Mouse (Mus musculus) adrenal gland, postnatal 36 days (tissue): ENCODE data around the gene Tmem215. TPM values are rescaled to one million over a fixed set of nuclear protein-coding genes. Genes with fewer than 3 reads are reported as not detected.

Experiments used
- DNase-seq, 2 experiments: peaks; one replicate each; pipeline ENCODE4 v3.0.0; 2021; ENCODE audit warnings: mixed read lengths in 1 of 2
- long read RNA-seq, 2 experiments: library from polyadenylated mRNA; stranded (forward); transcript quantifications; one replicate each; pipeline ENCODE4 v2.0.0; 2021; ENCODE audit warnings: borderline sequencing depth in 2 of 2
- total RNA-seq, 2 experiments: library from RNA; stranded (reverse); gene quantifications; 2 replicates each; pipeline ENCODE4 v1.2.3; 2021

Tmem215 gene
- total RNA-seq = not detected
- long read RNA-seq, experiment 1 = 0 reads
- long read RNA-seq, experiment 2 = 0 reads

DNA sequence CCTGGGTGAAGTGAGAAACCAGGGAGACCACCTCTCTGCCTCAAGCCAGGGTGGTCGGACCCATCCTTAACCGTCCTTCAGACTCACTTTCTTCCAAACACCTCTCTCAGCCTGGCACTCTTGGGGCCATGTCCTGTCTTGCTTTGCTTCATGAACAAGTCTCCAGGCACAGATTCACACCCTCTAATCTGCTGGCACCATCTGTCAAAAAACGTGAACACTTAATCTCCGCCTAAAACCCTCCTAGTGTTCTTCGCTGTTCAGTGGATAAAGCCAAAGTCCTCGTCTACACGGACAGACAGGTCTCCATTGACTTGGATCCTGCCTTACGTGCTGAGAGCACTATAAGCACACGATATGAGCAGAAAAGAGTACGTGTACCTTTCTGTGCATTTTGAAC lies at the start of gene Tmem215:
Tmem215 (plus strand) TSS at position 301 of the 400 bp plus-strand sequence.
- no peak for DNase-seq

GRCm38 (mm10) chr4:40431916-40432315 lies 40.1 kb upstream of the Tmem215 start:
- no peak for DNase-seq

- no peak for DNase-seq
Measured at GRCm38 (mm10) chr4:40433379-40433778, 38.6 kb upstream of the Tmem215 start.

DNA sequence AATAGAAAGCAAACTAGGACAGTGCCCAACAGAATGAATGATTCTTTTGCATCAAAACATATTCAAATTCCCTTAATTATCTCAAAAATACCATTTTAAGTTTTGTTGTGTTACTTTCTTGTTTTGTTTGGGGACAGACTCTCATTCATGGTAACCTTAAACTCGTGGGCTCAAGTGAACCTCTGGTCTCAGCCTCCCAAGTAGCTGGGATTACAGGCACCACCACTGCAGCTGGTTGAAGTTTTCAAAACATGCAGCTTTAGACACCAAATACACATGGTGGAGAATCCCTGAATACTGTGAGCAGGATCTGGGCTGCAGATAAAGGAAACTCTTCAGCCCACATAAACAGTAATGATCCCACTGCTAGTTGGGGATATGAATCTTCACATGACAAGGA lies 37.6 kb upstream of the Tmem215 start:
- no peak for DNase-seq

GRCm38 (mm10) chr4:40443565-40443964 lies 28.4 kb upstream of the Tmem215 start:
- no peak for DNase-seq

- no peak for DNase-seq
Measured at GRCm38 (mm10) chr4:40472700-40473530, 935 bp downstream of the Tmem215 start.

DNA sequence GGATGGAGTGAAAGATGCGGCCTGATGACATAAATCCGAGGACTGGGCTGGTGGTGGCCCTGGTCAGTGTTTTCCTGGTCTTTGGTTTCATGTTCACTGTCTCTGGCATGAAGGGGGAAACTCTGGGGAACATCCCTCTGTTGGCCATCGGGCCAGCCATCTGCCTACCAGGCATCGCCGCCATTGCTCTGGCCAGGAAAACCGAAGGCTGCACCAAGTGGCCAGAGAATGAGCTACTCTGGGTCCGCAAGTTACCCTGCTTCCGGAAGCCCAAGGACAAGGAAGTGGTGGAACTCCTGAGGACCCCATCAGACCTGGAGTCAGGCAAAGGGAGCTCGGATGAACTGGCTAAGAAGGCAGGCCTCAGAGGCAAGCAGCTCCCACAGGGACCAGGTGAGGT lies 1.9 kb downstream of the Tmem215 start:
- no peak for DNase-seq

- no peak for DNase-seq
Measured at GRCm38 (mm10) chr4:40477963-40478362, 6.0 kb downstream of the Tmem215 start.

GRCm38 (mm10) chr4:40486546-40486945 lies 14.6 kb downstream of the Tmem215 start:
- no peak for DNase-seq

- no peak for DNase-seq
Measured at GRCm38 (mm10) chr4:40491731-40492130, 19.8 kb downstream of the Tmem215 start.

- DNase-seq = no peak
Measured at GRCm38 (mm10) chr4:40496354-40496753, 24.4 kb downstream of the Tmem215 start.

DNA sequence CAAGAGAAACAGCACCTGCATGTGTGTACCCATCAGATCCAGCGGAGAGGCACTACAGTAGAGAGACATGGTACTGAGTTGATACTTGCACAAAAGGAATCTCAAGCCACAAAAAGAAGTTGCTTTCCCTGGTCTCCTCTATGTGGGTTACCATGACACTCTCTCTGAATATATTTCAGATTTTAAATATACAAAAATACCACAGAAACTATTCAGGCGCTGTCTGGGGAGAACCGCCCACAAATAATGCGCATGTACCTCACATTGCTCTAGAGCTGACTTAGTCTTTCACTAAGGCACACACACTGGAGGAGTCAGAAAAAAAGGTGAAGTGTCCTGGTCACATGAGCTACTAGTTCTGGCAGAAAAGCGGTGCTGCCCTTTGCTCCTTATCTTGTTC lies 24.8 kb downstream of the Tmem215 start:
- DNase-seq = no peak

DNA sequence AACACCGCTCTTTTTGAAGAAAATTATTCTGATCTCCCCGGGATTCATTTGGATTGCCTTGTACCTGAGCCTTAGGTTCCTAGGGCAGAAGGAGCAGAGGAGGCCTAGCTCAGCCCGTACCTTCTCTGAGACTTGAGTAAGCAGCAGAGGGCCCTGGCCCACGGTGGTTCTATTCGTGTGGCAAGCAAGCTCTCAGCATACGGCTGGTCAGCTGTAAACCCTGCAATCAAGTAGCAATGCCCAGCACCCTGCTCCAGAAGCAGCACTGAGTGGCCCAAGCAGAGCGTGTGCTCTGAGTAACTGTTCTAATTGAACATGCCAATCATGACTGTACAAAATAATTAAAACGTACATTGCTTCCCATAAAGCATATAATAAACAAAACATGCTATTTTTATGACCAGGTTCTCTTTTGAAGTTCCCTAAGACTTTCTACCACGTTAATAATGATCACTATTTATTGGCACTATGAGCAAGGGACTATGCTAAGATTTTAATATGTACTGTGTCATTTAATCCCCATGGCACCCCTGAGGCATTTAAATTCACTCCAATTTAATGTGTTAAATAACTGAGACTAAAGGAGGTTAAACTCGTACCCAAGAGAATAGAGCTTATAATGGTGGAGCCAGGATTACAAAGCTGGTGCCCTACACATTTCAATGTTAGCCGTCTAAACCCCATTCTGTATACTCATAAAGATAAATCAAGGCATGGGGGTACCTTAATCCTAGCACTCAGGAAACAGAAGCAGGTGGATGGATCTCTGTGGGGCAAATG lies 28.0 kb downstream of the Tmem215 start:
- DNase-seq = no peak

GRCm38 (mm10) chr4:40502459-40502858 lies 30.5 kb downstream of the Tmem215 start:
- DNase-seq = no peak

GRCm38 (mm10) chr4:40509534-40509933 lies 37.6 kb downstream of the Tmem215 start:
- DNase-seq = no peak

DNA sequence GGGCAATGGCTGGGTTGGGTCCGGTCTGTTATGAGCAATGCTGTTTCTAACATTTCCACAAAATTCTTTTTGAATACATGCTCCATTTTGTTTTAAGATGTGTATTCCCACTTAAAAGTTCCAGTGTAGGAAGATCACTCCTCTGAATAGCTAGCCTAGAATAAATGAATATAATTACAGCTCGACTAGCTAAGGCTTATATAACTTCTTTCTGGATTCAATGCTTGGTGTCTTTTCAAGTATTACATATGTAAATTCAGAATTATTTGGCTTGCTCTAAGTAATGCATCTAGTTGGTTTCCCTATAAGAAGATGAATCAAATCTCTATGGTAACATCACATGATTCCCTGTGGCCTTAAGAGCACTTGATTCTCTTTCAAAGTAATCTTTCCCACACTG lies 41.3 kb downstream of the Tmem215 start:
- DNase-seq = no peak

DNA sequence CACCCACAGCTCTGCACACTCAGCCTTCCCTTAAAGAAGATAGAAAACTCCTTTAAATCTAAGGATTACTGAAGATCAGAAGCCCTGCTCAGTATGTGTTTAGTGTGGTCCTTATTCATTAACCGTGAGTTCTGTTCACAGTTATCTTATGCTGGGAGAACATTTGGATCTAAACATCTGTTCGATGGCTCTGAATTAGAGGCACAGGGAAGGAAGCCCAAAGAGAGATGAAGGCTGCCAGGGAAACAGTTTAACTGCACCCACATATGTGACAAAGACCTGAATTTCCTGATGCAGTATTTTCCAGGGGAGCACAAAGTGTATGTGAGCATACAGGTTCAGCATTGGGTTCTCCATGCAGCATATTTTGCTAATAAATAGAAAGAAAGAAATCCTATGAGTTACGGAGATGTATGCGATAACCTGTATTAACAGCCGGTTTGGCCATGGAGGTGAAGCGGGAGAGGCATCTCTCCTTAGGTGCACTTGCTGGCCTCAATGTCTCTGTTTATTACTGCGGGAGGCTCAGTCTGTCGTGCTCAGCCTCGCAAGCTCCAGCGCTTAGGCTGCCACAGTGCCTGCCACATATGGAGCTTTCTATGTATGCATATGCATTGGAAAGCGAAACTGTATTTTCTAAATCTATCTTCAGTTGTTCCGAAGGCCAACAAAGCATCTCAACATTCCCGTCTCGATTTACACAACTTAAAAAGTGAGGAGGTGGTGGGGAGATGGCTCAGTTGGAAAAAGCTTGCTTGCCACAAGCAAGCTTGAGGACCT lies 46.8 kb downstream of the Tmem215 start:
- no peak for DNase-seq

Other genes with a start within 250 kb of the Tmem215 start
- 10 to 100 TPM; 25.9 to 39.6 TPM for gene Ddx58, start 232.4 kb upstream of the Tmem215 start, total RNA-seq
- 10 to 100 TPM; 41.9 to 57.3 TPM for gene Smim27, start 202.6 kb upstream of the Tmem215 start, total RNA-seq
- 10 to 100 TPM; 29.6 to 32.0 TPM for gene Topors, start 202.3 kb upstream of the Tmem215 start, total RNA-seq
- 100 to 1,000 TPM; 253 to 277 TPM for gene Ndufb6, start 192.8 kb upstream of the Tmem215 start, total RNA-seq
- gene Aptx, start 231.0 kb downstream of the Tmem215 start, total RNA-seq = 10 to 100 TPM; 14.4 to 23.2 TPM
- 100 to 1,000 TPM; 287 to 463 TPM for gene Dnaja1, start 250.0 kb downstream of the Tmem215 start, total RNA-seq